Mouse (Mus musculus): ENCODE results near the gene Ptprn. TPM values are rescaled to one million over a fixed set of nuclear protein-coding genes. Genes with fewer than 3 reads are reported as not detected.

Ptprn gene
- polyA plus RNA-seq, 1 experiment from 2014 or later: 2.0 TPM

DNA sequence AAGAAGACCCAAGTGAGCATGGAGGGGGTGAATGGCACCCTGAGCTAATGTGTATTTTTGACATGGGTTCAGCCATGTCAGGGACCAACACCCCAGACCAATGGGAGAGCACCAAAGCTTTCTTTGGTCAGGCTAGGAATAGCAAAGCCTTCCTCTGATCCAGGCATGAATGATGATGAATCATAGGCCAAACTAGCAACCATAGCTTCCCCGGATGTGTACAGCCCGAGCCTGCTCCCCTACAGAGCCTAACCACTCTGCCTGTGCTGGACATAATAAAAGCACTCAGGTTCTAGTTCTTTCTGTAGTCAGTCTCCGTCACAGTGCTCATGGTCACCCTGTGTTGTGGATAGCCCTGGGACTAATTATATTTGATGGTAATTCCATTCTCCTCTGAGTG, 42.8 kb downstream of the Ptprn start:
- peaks cover 52% of the 10 kb centered on the region for H3K27me3 ChIP-seq (replicated peaks; ENCODE audit: control insufficient read depth, insufficient read depth, low read length)
- ATAC-seq (ENCODE audit: low read depth) (no peak), DNase-seq (ENCODE audit: low spot score) (no peak)
- no peak overlapping the region for H3K4me2 ChIP-seq (ENCODE audit: low read depth, low read length)
- no peak overlapping the region for H3K9ac ChIP-seq (ENCODE audit: low read depth, low read length)
- H3K4me1 ChIP-seq (ENCODE audit: control insufficient read depth, insufficient read depth, low read length): peaks cover 7% of the 10 kb centered on the region; the same call in 1 of the 2 replicates
- no peaks in the 10 kb centered on the region for H3K36me3 ChIP-seq (ENCODE audit: control insufficient read depth, insufficient read depth, low read length)
- no peaks in the 10 kb centered on the region for H3K9me3 ChIP-seq (ENCODE audit: control insufficient read depth, low read length)
- H3K4me3 ChIP-seq (ENCODE audit: low read depth, low read length): no peak overlapping the region
- WGBS: 69% methylated on average over 3 of the region's 3 CpGs
- H3K27ac ChIP-seq (replicated peaks; ENCODE audit: low read depth, low read length): no peak overlapping the region

- no peaks in the 10 kb centered on the region for H3K9me3 ChIP-seq (ENCODE audit: control insufficient read depth, low read length)
- peaks cover 16% of the 10 kb centered on the region for H3K36me3 ChIP-seq (ENCODE audit: control insufficient read depth, insufficient read depth, low read length)
- peak within 1 kb of the TSS; percentile 95 for H3K4me2 ChIP-seq (ENCODE audit: low read depth, low read length)
- peaks cover 7% of the 10 kb centered on the region; the same call in 1 of the 2 replicates for H3K4me1 ChIP-seq (ENCODE audit: control insufficient read depth, insufficient read depth, low read length)
- H3K9ac ChIP-seq (ENCODE audit: low read depth, low read length): peak within 1 kb of the TSS; percentile 52
- H3K4me3 ChIP-seq (ENCODE audit: low read depth, low read length): peak within 1 kb of the TSS; percentile 57
- no peak within 1 kb of the TSS for H3K27ac ChIP-seq (replicated peaks; ENCODE audit: low read depth, low read length)
- DNase-seq (ENCODE audit: low spot score) (no peak), ATAC-seq (ENCODE audit: low read depth) (peak; percentile 41)
- under 1% methylated on average over 22 of the region's 34 CpGs for WGBS
- peaks cover 53% of the 10 kb centered on the region for H3K27me3 ChIP-seq (replicated peaks; ENCODE audit: control insufficient read depth, insufficient read depth, low read length)
Observed at GRCm38 (mm10) chr1:75219531-75219930, 44.8 kb downstream of the Ptprn start, which contains the start of gene Tuba4a. Tuba4a (minus strand) TSS chr1:75219865.

DNA sequence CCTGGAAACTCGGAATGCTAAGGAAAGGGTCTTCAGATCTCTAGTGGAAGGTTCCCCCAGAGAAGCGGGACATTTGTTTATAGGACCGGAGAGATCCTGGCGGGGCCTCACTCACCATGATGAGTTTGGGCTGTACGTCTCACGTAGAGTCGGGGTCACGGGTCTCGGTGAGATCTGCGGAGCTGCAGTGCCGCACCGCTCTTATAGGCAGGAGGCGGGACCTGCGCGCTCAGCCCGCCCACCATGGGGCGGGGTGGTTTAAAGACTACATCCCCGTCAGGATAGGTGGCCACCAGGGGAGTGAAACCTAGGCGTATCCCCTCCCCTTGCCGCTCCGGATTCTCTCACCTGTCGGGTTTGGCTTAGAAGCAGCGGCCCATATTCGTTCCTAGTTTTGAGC, 45.2 kb downstream of the Ptprn start:
- WGBS: 0% methylated on average over 18 of the region's 24 CpGs
- Histone ChIP-seq H3K4me1 (ENCODE audit: control insufficient read depth, insufficient read depth, low read length) (peaks cover 7% of the 10 kb centered on the region; the same call in 1 of the 2 replicates), H3K27ac (replicated peaks; ENCODE audit: low read depth, low read length) (no peak overlapping the region), H3K36me3 (ENCODE audit: control insufficient read depth, insufficient read depth, low read length) (peaks cover 20% of the 10 kb centered on the region), H3K4me3 (ENCODE audit: low read depth, low read length) (peak overlapping the region; percentile 57), H3K4me2 (ENCODE audit: low read depth, low read length) (peak overlapping the region; percentile 95), H3K9me3 (ENCODE audit: control insufficient read depth, low read length) (no peaks in the 10 kb centered on the region), H3K27me3 (replicated peaks; ENCODE audit: control insufficient read depth, insufficient read depth, low read length) (peaks cover 53% of the 10 kb centered on the region), H3K9ac (ENCODE audit: low read depth, low read length) (peak overlapping the region; percentile 52)
- ATAC-seq (ENCODE audit: low read depth): peak; percentile 93
- peak; percentile 89 for DNase-seq (ENCODE audit: low spot score)

DNA sequence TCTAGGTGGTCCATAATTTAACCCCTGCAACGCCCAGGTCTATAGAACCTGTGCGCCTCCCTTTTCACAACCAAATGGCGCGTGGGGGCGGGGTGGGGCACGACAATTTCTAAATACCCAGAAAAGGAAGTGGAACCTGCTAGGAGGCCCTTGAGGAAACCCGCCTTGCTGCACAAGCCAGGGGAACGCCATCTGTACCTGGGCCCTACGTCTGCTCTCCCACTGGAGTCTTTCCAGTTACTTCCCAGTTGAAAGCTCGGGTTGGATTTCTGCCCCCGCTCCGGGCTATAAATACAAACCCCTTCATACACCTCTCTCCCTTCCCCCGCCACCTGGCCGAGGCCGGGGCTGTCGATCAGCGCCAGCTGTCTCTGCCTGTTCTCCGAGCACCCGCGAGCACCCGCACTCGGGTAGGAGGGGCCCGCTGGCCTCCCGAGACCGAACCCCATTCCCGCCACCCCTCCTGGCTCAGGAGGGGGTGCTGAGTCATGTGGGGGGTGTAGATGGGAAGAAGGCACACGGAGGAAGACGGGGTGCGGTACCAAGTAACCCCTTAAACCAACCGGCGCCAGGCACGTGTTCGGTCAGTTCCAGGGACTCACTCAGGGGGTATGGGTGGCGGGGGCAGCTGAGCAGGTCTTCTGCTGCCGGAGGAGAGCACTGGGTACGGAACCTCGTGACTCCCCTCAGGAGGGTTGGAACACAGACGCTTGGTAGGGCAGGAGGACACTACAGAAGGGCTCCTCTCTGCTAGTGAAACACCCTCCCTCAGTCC, 45.9 kb downstream of the Ptprn start:
- Histone ChIP-seq H3K4me1 (ENCODE audit: control insufficient read depth, insufficient read depth, low read length) (peaks cover 7% of the 10 kb centered on the region; the same call in 1 of the 2 replicates), H3K27me3 (replicated peaks; ENCODE audit: control insufficient read depth, insufficient read depth, low read length) (peaks cover 53% of the 10 kb centered on the region), H3K9ac (ENCODE audit: low read depth, low read length) (peak overlapping the region; percentile 52), H3K27ac (replicated peaks; ENCODE audit: low read depth, low read length) (no peak overlapping the region), H3K4me2 (ENCODE audit: low read depth, low read length) (peak overlapping the region; percentile 95), H3K36me3 (ENCODE audit: control insufficient read depth, insufficient read depth, low read length) (peaks cover 27% of the 10 kb centered on the region), H3K4me3 (ENCODE audit: low read depth, low read length) (peak overlapping the region; percentile 57), H3K9me3 (ENCODE audit: control insufficient read depth, low read length) (no peaks in the 10 kb centered on the region)
- DNase-seq (ENCODE audit: low spot score) (peak; percentile 47), ATAC-seq (ENCODE audit: low read depth) (peak; percentile 64)
- WGBS: 2% methylated on average over 38 of the region's 38 CpGs

GRCm38 (mm10) chr1:75217893-75218226, 46.4 kb downstream of the Ptprn start:
- no peaks in the 10 kb centered on the region for H3K9me3 ChIP-seq (ENCODE audit: control insufficient read depth, low read length)
- under 1% methylated on average over 6 of the region's 6 CpGs for WGBS
- 0 out of 2 replicates have a peak overlapping the region, but pooled peaks have one; percentile 52 for H3K9ac ChIP-seq (ENCODE audit: low read depth, low read length)
- no peak overlapping the region for H3K27ac ChIP-seq (replicated peaks; ENCODE audit: low read depth, low read length)
- H3K4me1 ChIP-seq (ENCODE audit: control insufficient read depth, insufficient read depth, low read length): peaks cover 7% of the 10 kb centered on the region; the same call in 1 of the 2 replicates
- H3K4me2 ChIP-seq (ENCODE audit: low read depth, low read length): peak overlapping the region; percentile 95
- H3K4me3 ChIP-seq (ENCODE audit: low read depth, low read length): peak overlapping the region; percentile 57
- peaks cover 32% of the 10 kb centered on the region for H3K36me3 ChIP-seq (ENCODE audit: control insufficient read depth, insufficient read depth, low read length)
- ATAC-seq (ENCODE audit: low read depth) (no peak; the same call in 1 of the 2 replicates), DNase-seq (ENCODE audit: low spot score) (no peak)
- H3K27me3 ChIP-seq (replicated peaks; ENCODE audit: control insufficient read depth, insufficient read depth, low read length): peaks cover 53% of the 10 kb centered on the region

- Histone ChIP-seq H3K9me3 (ENCODE audit: control insufficient read depth, low read length) (no peaks in the 10 kb centered on the region), H3K36me3 (ENCODE audit: control insufficient read depth, insufficient read depth, low read length) (peaks cover 40% of the 10 kb centered on the region), H3K4me3 (ENCODE audit: low read depth, low read length) (0 out of 2 replicates have a peak overlapping the region, but pooled peaks have one; percentile 57), H3K9ac (ENCODE audit: low read depth, low read length) (no peak overlapping the region), H3K4me2 (ENCODE audit: low read depth, low read length) (peak overlapping the region; percentile 95; the same call in 1 of the 2 replicates), H3K27me3 (replicated peaks; ENCODE audit: control insufficient read depth, insufficient read depth, low read length) (peaks cover 53% of the 10 kb centered on the region), H3K27ac (replicated peaks; ENCODE audit: low read depth, low read length) (no peak overlapping the region), H3K4me1 (ENCODE audit: control insufficient read depth, insufficient read depth, low read length) (peaks cover 7% of the 10 kb centered on the region; the same call in 1 of the 2 replicates)
- 75% methylated on average over 12 of the region's 13 CpGs for WGBS
- DNase-seq (ENCODE audit: low spot score) (no peak), ATAC-seq (ENCODE audit: low read depth) (no peak)
Observed at GRCm38 (mm10) chr1:75216797-75217585, 47.3 kb downstream of the Ptprn start.

DNA sequence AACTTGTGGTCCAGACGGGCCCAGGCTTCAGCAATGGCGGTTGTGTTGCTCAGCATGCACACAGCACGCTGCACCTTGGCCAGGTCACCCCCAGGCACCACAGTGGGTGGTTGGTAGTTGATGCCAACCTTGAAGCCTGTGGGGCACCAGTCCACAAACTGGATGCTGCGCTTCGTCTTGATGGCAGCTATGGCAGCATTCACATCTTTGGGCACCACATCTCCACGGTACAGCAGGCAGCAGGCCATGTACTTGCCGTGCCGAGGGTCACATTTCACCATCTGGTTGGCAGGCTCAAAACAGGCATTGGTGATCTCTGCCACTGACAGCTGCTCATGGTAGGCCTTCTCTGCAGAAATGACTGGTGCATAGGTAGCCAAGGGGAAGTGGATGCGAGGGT, 48.5 kb downstream of the Ptprn start:
- 95% methylated on average over 9 of the region's 9 CpGs for WGBS
- H3K27ac ChIP-seq (replicated peaks; ENCODE audit: low read depth, low read length): no peak overlapping the region
- no peak overlapping the region for H3K4me2 ChIP-seq (ENCODE audit: low read depth, low read length)
- H3K36me3 ChIP-seq (ENCODE audit: control insufficient read depth, insufficient read depth, low read length): peaks cover 40% of the 10 kb centered on the region
- no peak for DNase-seq (ENCODE audit: low spot score)
- H3K9ac ChIP-seq (ENCODE audit: low read depth, low read length): no peak overlapping the region
- peaks cover 13% of the 10 kb centered on the region; the same call in 1 of the 2 replicates for H3K4me1 ChIP-seq (ENCODE audit: control insufficient read depth, insufficient read depth, low read length)
- no peaks in the 10 kb centered on the region for H3K9me3 ChIP-seq (ENCODE audit: control insufficient read depth, low read length)
- H3K4me3 ChIP-seq (ENCODE audit: low read depth, low read length): no peak overlapping the region
- no peak for ATAC-seq (ENCODE audit: low read depth)
- H3K27me3 ChIP-seq (replicated peaks; ENCODE audit: control insufficient read depth, insufficient read depth, low read length): peaks cover 43% of the 10 kb centered on the region

GRCm38 (mm10) chr1:75214886-75215285, 49.4 kb downstream of the Ptprn start:
- whole genome bisulfite sequencing: 71% methylated on average over 5 of the region's 5 CpGs
- DNase-seq (ENCODE audit: low spot score): no peak
- Histone ChIP-seq H3K4me1 (ENCODE audit: control insufficient read depth, insufficient read depth, low read length) (peaks cover 19% of the 10 kb centered on the region), H3K36me3 (ENCODE audit: control insufficient read depth, insufficient read depth, low read length) (peaks cover 40% of the 10 kb centered on the region), H3K4me3 (ENCODE audit: low read depth, low read length) (no peak overlapping the region), H3K9ac (ENCODE audit: low read depth, low read length) (no peak overlapping the region), H3K27ac (replicated peaks; ENCODE audit: low read depth, low read length) (no peak overlapping the region), H3K9me3 (ENCODE audit: control insufficient read depth, low read length) (no peaks in the 10 kb centered on the region), H3K27me3 (replicated peaks; ENCODE audit: control insufficient read depth, insufficient read depth, low read length) (peaks cover 34% of the 10 kb centered on the region), H3K4me2 (ENCODE audit: low read depth, low read length) (no peak overlapping the region)
- ATAC-seq (ENCODE audit: low read depth): no peak
